9 mouse cellular contexts compared by ENCODE assay signal in the genomic region with DNA sequence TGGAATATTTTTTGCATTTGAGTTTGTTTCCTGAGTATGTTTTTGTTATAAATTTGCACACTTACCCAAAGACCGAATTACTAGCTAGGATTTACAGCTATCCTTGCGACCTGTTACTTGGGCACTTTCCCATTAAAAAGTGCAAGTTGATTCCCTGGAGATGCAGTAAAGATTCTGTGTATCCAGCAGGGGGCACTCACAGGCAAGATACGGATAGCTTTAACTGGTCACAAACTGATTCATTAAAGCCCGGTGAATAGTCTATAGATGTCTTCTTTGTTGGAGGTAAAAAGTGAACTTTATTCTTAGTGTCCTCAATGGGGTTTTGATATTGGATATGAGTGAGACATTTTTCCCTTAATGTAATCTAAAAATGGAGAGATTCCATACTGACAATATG. TPM values are rescaled to one million over a fixed set of nuclear protein-coding genes. Genes with fewer than 3 reads are reported as not detected.
DNase-seq lines count a peak whose midpoint lies in the region; ATAC-seq and TF ChIP-seq lines count a peak whose summit lies in the region.
"Had no signal": no experiment of that assay in that cellular context is flagged by ENCODE, and none has a peak within 500 bp of the region (broad histone marks: within the 10 kb centered on the region; RNA-seq: fewer than 3 reads in every experiment).

No protein-coding gene starts in this region.

- H3K27ac ChIP-seq in forebrain, embryonic 10.5 days, result no peak overlapping the region
- no peak overlapping the region for H3K27ac ChIP-seq in forebrain, embryonic 13.5 days
- no peak overlapping the region for H3K27ac ChIP-seq in hindbrain, postnatal 0 days
- H3K27ac ChIP-seq in limb, embryonic 10.5 days, result no peak overlapping the region
- H3K27ac ChIP-seq: heart, embryonic 13.5 days had no signal

- no peak overlapping the region for H3K4me3 ChIP-seq in forebrain, embryonic 10.5 days
- no peak overlapping the region for H3K4me3 ChIP-seq in forebrain, embryonic 13.5 days
- no peak overlapping the region for H3K4me3 ChIP-seq in hindbrain, postnatal 0 days (ENCODE audit: low read length)
- H3K4me3 ChIP-seq in limb, embryonic 10.5 days, result no peak overlapping the region
- H3K4me3 ChIP-seq: heart, embryonic 13.5 days had no signal

- peak; percentile 67 for DNase-seq in forebrain, embryonic 10.5 days (ENCODE audit: extremely low spot score, low spot score)
- DNase-seq in 3T3-L1 (ENCODE audit: low read depth, low spot score), result peak; percentile 87
- DNase-seq in adrenal gland, adult 8-10 months, result peak; percentile 31
- DNase-seq in embryo, embryonic 11 days, result peak; percentile 81
- peak; percentile 85 for DNase-seq in hindbrain, postnatal 0 days (ENCODE audit: low spot score)
- peak; percentile 69 for DNase-seq in limb, embryonic 10.5 days (ENCODE audit: low spot score)
- DNase-seq in retina, embryonic 14.5 days (ENCODE audit: low spot score), result peak; percentile 89

- ATAC-seq in forebrain, embryonic 13.5 days, result no peak; the same call in 1 of the 2 replicates
- no peak for ATAC-seq in hindbrain, postnatal 0 days

- WGBS in forebrain, embryonic 10.5 days, result 9% methylated on average over 4 of the region's 4 CpGs
- 8% methylated on average over 4 of the region's 4 CpGs for WGBS in forebrain, embryonic 13.5 days
- WGBS in hindbrain, postnatal 0 days, result 5% methylated on average over 4 of the region's 4 CpGs
- 11% methylated on average over 4 of the region's 4 CpGs for WGBS in limb, embryonic 10.5 days

- H3K4me1 ChIP-seq in forebrain, embryonic 10.5 days, result no peaks in the 10 kb centered on the region
- no peaks in the 10 kb centered on the region for H3K4me1 ChIP-seq in forebrain, embryonic 13.5 days
- H3K4me1 ChIP-seq in hindbrain, postnatal 0 days (ENCODE audit: insufficient read depth, low read length), result no peaks in the 10 kb centered on the region
- H3K4me1 ChIP-seq in limb, embryonic 10.5 days, result peaks cover 2% of the 10 kb centered on the region; the same call in 1 of the 2 replicates

- peak; percentile 82 for TF ChIP-seq CTCF in hindbrain, postnatal 0 days (IDR thresholded peaks at IDR 0.05; ENCODE audit: low read depth)

- no peak overlapping the region for H3K9ac ChIP-seq in forebrain, embryonic 13.5 days
- H3K9ac ChIP-seq in hindbrain, postnatal 0 days (replicated peaks; ENCODE audit: low read length), result no peak overlapping the region
- H3K9ac ChIP-seq: heart, embryonic 13.5 days had no signal

- H3K27me3 ChIP-seq in forebrain, embryonic 10.5 days (ENCODE audit: poor library complexity, severe bottlenecking), result no peaks in the 10 kb centered on the region
- no peaks in the 10 kb centered on the region for H3K27me3 ChIP-seq in forebrain, embryonic 13.5 days
- H3K27me3 ChIP-seq in hindbrain, postnatal 0 days (ENCODE audit: insufficient read depth, low read length), result no peaks in the 10 kb centered on the region
- peaks cover 6% of the 10 kb centered on the region; the same call in 1 of the 2 replicates for H3K27me3 ChIP-seq in limb, embryonic 10.5 days (ENCODE audit: low read depth, poor library complexity, severe bottlenecking)
- H3K27me3 ChIP-seq: heart, embryonic 13.5 days had no signal

- no peaks in the 10 kb centered on the region for H3K36me3 ChIP-seq in forebrain, embryonic 10.5 days (replicated peaks)
- no peaks in the 10 kb centered on the region for H3K36me3 ChIP-seq in forebrain, embryonic 13.5 days (ENCODE audit: poor library complexity, severe bottlenecking)
- H3K36me3 ChIP-seq in hindbrain, postnatal 0 days (ENCODE audit: insufficient read depth, low read length), result no peaks in the 10 kb centered on the region
- no peaks in the 10 kb centered on the region for H3K36me3 ChIP-seq in limb, embryonic 10.5 days
- H3K36me3 ChIP-seq: heart, embryonic 13.5 days had no signal

- no peaks in the 10 kb centered on the region for H3K9me3 ChIP-seq in forebrain, embryonic 10.5 days
- H3K9me3 ChIP-seq in forebrain, embryonic 13.5 days (replicated peaks), result no peaks in the 10 kb centered on the region
- no peaks in the 10 kb centered on the region for H3K9me3 ChIP-seq in hindbrain, postnatal 0 days (ENCODE audit: low read length)
- H3K9me3 ChIP-seq in limb, embryonic 10.5 days (replicated peaks), result no peaks in the 10 kb centered on the region
- H3K9me3 ChIP-seq: heart, embryonic 13.5 days had no signal

- no peak overlapping the region for H3K4me2 ChIP-seq in forebrain, embryonic 13.5 days
- no peak overlapping the region for H3K4me2 ChIP-seq in hindbrain, postnatal 0 days (ENCODE audit: low read depth, low read length)
- H3K4me2 ChIP-seq: heart, embryonic 13.5 days had no signal

RNA-seq across cellular contexts. Expression of gene Six1, which starts 32.7 kb away (rescaled TPM):
- polyA plus RNA-seq in forebrain, embryonic 10.5 days (2016; fragmentation: Nextera tagmentation; extraction: Ambion mirVana), result 10.7 and 11.4 TPM in 2 replicates
- 0.22 and 0.42 TPM in 2 replicates for polyA plus RNA-seq in forebrain, embryonic 13.5 days (2015; fragmentation: Nextera tagmentation; extraction: Ambion mirVana)
- total RNA-seq in adrenal gland, adult 8-10 months (2022), result 1 to 10 TPM in 3 of 4 experiments, under 1 TPM in 1; 0.94 to 2.3 (median 1.3) TPM
- total RNA-seq in hindbrain, postnatal 0 days (2014; rRNA removed), result 0.22 and 0.47 TPM in 2 replicates
- polyA plus RNA-seq in hindbrain, postnatal 0 days (2015; fragmentation: Nextera tagmentation; extraction: Ambion mirVana), result 0.54 and 0.68 TPM in 2 replicates
- 18.0 and 32.6 TPM in 2 replicates for polyA plus RNA-seq in limb, embryonic 10.5 days (2016; fragmentation: Nextera tagmentation; extraction: Ambion mirVana)

Comparison
In these comparisons a context has a peak if more than half of its experiments do, and no peak if none do; other contexts are left out.
1. DNase-seq: peak in every context shown above with its lines; median percentile 89 in retina, embryonic 14.5 days; 87 in 3T3-L1; 85 in hindbrain, postnatal 0 days; 81 in embryo, embryonic 11 days; 69 in limb, embryonic 10.5 days; 67 in forebrain, embryonic 10.5 days; 31 in adrenal gland, adult 8-10 months.